Mouse (Mus musculus): ENCODE results near the gene Hoxa7. TPM values are rescaled to one million over a fixed set of nuclear protein-coding genes. Genes with fewer than 3 reads are reported as not detected.

Hoxa7 gene
- total and polyA plus RNA-seq, 3 experiments, result 0.25 to 0.50 (median 0.31) TPM

DNA sequence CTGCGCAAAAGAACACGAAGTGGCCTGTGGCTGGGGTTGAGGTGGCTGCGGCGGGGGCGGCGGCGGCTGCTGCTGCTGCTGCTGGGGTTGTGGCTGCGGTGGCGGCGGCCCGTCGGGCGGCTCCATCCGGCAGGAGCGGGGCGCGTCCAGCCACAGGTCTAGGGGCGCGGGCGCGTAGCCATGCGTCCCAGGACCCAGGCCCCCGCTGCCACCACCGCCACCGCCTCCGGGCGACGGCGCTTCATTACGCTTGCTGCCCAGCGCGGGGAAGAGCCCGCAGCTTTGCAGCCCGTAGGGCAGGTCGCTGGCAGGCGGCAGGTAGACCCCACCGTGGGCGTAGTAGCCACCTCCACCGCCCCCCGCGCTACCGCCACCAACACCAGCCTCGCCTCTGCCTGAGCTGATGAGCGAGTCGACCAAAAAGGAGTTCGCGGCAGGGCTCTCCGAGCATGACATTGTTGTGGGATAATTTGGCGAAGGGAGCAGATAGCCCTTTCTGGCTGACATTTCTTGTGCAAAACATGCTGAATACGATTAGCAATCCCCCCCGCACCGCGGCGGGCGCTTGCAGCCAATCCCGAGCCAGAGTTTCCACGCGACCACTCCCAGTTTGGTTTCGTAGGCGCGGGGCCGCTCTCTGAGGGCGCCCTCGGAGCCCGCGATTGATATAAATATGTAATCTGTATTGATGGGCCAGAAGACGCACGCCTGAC, 12.9 kb upstream of the Hoxa7 start:
- Histone ChIP-seq H3K27me3 (ENCODE audit: control insufficient read depth, insufficient read depth, low read length) (peaks cover 53% of the 10 kb centered on the region), H3K27ac (no peak overlapping the region), H3K79me2 (replicated peaks; ENCODE audit: control insufficient read depth, insufficient read depth, low read length) (no peaks in the 10 kb centered on the region), H3K9ac (ENCODE audit: low read depth, low read length) (no peak overlapping the region), H3K4me3 (no peak overlapping the region), H3K36me3 (ENCODE audit: control insufficient read depth, insufficient read depth, low read length) (no peaks in the 10 kb centered on the region), H3K4me1 (ENCODE audit: control insufficient read depth, insufficient read depth, low read length) (no peaks in the 10 kb centered on the region; the same call in 1 of the 2 replicates)
- intact Hi-C loops (cut with DNase I), result no loop called here
- TF ChIP-seq POLR2A (IDR thresholded peaks at IDR 0.05; ENCODE audit: insufficient read depth, low read depth, low read length) (no peak), EP300 (IDR thresholded peaks at IDR 0.05; ENCODE audit: insufficient read depth, low read depth, low read length) (no peak), CTCF (IDR thresholded peaks at IDR 0.05) (no peak)
- WGBS, result 3% methylated on average over 67 of the region's 68 CpGs
- peak in 1 of 2 experiments; percentile 20 for DNase-seq

DNA sequence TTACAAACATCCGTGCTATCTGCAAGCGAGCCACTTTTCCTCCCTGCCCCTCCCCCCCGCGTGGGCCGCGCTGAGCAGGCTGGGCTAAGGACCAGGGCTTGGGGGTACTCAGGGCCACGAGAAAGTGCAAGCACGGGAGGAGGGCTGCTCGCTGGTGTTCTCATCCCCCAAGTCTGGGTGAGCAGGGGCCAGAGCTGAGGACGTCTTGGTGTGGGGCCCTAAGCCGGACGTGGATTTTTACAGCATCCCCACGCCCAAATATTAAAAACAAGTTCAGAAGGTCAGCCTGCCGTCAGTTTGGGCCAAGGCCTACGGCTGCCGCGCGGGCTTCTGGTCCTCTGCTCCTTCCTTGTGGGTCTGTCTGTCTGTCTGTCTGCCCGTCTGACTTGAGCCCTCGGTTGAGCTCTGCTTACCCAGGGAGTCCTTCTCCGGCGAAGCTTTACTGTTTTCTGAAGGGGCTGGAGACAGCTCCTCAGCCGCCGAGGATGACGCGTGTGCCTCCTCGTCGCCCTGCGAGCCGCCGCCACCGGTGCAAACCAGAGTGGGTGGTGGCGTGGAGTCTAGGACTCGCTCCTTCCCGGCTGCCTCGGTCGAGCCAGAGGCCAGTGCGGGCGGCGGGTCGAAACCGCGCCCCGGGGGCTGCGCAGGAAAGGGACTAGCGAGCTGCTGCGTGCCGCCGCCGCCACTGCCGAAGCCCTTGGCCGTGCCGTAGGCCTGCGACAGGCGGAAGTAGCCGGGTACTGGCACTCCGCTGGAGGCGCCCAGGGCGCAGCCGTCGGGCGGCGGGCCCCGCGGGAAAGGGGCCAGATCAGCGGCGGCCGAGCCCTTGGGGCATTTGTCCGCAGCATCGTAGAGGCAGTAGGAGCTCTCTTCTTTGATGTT, 12.1 kb upstream of the Hoxa7 start:
- H3K27me3 ChIP-seq (ENCODE audit: control insufficient read depth, insufficient read depth, low read length), result peaks cover 54% of the 10 kb centered on the region
- peak; percentile 19 to 37 for DNase-seq
- intact Hi-C loops (cut with DNase I), result no loop called here
- H3K4me3 ChIP-seq, result no peak overlapping the region
- H3K9ac ChIP-seq (ENCODE audit: low read depth, low read length), result no peak overlapping the region
- no peaks in the 10 kb centered on the region for H3K36me3 ChIP-seq (ENCODE audit: control insufficient read depth, insufficient read depth, low read length)
- no peaks in the 10 kb centered on the region; the same call in 1 of the 2 replicates for H3K4me1 ChIP-seq (ENCODE audit: control insufficient read depth, insufficient read depth, low read length)
- no peaks in the 10 kb centered on the region for H3K79me2 ChIP-seq (replicated peaks; ENCODE audit: control insufficient read depth, insufficient read depth, low read length)
- H3K27ac ChIP-seq, result no peak overlapping the region
- TF ChIP-seq EP300 (IDR thresholded peaks at IDR 0.05; ENCODE audit: insufficient read depth, low read depth, low read length), result no peak
- TF ChIP-seq POLR2A (IDR thresholded peaks at IDR 0.05; ENCODE audit: insufficient read depth, low read depth, low read length), result no peak
- no peak for TF ChIP-seq CTCF (IDR thresholded peaks at IDR 0.05)
- WGBS, result 1% methylated on average over 70 of the region's 70 CpGs

DNA sequence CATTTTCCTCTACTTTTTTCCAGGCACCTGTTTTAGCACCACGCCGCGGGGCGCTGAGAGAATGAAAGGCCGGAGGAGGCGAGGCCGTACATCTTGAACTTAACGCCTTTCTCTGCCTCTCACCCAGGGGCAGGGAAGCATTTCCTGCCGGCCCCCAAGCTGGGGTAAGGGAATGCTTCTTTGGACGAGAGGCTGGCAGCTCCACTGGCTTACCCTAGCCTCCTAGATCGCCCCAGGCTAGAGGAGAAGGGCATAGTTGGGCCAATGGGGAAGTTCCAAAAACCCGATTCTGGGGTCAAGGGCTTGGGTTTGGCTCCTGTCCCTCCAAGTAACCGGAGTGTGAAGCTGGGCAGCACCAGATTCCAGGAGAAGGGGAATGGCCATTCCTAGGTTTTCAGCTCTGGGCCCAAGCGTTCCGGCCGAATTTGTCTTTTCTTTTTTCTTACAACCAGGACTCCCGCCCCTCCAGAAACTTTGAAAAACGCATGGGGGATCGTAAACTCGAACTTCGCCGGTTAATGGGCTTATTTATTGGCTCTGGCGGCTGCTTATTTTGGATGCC, 11.4 kb upstream of the Hoxa7 start:
- intact Hi-C loops (cut with DNase I), result no loop called here
- DNase-seq, result peak; percentile 9 to 28
- peaks cover 55% of the 10 kb centered on the region for H3K27me3 ChIP-seq (ENCODE audit: control insufficient read depth, insufficient read depth, low read length)
- H3K27ac ChIP-seq, result no peak overlapping the region
- WGBS, result 6% methylated on average over 23 of the region's 23 CpGs
- no peak overlapping the region for H3K4me3 ChIP-seq
- no peak for TF ChIP-seq POLR2A (IDR thresholded peaks at IDR 0.05; ENCODE audit: insufficient read depth, low read depth, low read length)
- no peak for TF ChIP-seq EP300 (IDR thresholded peaks at IDR 0.05; ENCODE audit: insufficient read depth, low read depth, low read length)
- no peak for TF ChIP-seq CTCF (IDR thresholded peaks at IDR 0.05)
- H3K79me2 ChIP-seq (replicated peaks; ENCODE audit: control insufficient read depth, insufficient read depth, low read length), result no peaks in the 10 kb centered on the region
- H3K9ac ChIP-seq (ENCODE audit: low read depth, low read length), result no peak overlapping the region
- no peaks in the 10 kb centered on the region for H3K36me3 ChIP-seq (ENCODE audit: control insufficient read depth, insufficient read depth, low read length)
- no peaks in the 10 kb centered on the region; the same call in 1 of the 2 replicates for H3K4me1 ChIP-seq (ENCODE audit: control insufficient read depth, insufficient read depth, low read length)

DNA sequence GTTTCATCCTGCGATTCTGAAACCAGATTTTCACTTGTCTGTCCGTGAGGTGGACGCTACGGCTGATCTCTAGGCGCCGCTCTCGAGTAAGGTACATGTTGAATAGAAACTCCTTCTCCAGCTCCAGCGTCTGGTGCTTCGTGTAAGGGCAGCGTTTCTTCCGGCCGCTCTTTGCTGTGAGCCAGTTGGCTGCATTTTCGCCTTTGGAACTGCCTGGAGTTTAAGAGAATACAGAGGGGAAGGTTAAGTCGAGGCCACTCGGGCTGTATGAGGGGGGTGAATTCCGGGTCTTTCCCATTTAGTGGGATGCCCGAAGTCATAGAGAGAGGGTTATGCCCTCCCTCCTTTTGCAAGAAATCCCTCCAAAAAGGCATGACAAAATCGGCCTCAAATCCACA, 10.9 kb upstream of the Hoxa7 start:
- no peak overlapping the region for H3K27ac ChIP-seq
- peaks cover 54% of the 10 kb centered on the region for H3K27me3 ChIP-seq (ENCODE audit: control insufficient read depth, insufficient read depth, low read length)
- no peaks in the 10 kb centered on the region; the same call in 1 of the 2 replicates for H3K4me1 ChIP-seq (ENCODE audit: control insufficient read depth, insufficient read depth, low read length)
- 2% methylated on average over 18 of the region's 18 CpGs for WGBS
- intact Hi-C loops (cut with DNase I), result no loop called here
- no peak overlapping the region for H3K9ac ChIP-seq (ENCODE audit: low read depth, low read length)
- no peaks in the 10 kb centered on the region for H3K36me3 ChIP-seq (ENCODE audit: control insufficient read depth, insufficient read depth, low read length)
- H3K4me3 ChIP-seq, result no peak overlapping the region
- no peaks in the 10 kb centered on the region for H3K79me2 ChIP-seq (replicated peaks; ENCODE audit: control insufficient read depth, insufficient read depth, low read length)
- peak; percentile 11 to 40 for DNase-seq
- TF ChIP-seq EP300 (IDR thresholded peaks at IDR 0.05; ENCODE audit: insufficient read depth, low read depth, low read length) (no peak), POLR2A (IDR thresholded peaks at IDR 0.05; ENCODE audit: insufficient read depth, low read depth, low read length) (no peak), CTCF (IDR thresholded peaks at IDR 0.05) (no peak)

DNA sequence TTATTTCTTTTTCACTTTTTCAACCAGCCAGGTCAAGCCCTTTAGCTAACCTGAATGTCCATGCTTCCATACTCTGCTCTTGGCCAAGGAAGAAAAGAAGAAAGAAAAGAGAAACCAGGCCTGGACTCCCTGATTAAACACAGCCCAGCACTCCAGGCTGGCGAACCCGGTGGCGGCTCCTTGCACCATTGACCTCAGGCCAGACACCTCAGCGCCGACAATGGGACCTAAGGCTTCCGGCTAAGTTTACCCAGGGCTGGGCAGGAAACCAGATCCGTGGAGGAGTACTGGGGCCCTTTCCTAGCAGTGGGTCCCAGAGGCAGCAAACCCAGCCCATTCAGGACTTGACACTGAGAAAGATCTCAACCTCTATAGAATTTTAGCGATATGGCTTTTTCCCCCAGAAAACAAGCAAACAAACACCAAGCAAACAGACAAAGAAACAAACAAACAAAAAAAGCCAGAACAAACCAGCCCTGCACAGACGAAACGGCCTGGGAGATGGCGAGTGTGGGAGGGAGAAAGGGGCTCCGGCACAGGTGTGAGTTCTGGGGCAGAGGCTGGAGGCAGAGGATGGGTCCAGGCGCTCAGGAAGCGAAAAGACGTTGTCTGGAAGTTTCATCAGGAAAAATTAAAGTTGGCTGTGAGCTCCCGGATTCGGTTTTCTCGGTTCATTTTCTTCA, 10.4 kb upstream of the Hoxa7 start:
- WGBS, result 5% methylated on average over 18 of the region's 18 CpGs
- peak; percentile 17 to 40 for DNase-seq
- intact Hi-C loops (cut with DNase I), result no loop called here
- peaks cover 54% of the 10 kb centered on the region for H3K27me3 ChIP-seq (ENCODE audit: control insufficient read depth, insufficient read depth, low read length)
- TF ChIP-seq CTCF (IDR thresholded peaks at IDR 0.05) (no peak), POLR2A (IDR thresholded peaks at IDR 0.05; ENCODE audit: insufficient read depth, low read depth, low read length) (no peak), EP300 (IDR thresholded peaks at IDR 0.05; ENCODE audit: insufficient read depth, low read depth, low read length) (no peak)
- H3K9ac ChIP-seq (ENCODE audit: low read depth, low read length), result no peak overlapping the region
- no peak overlapping the region for H3K4me3 ChIP-seq
- no peak overlapping the region for H3K27ac ChIP-seq
- H3K36me3 ChIP-seq (ENCODE audit: control insufficient read depth, insufficient read depth, low read length), result no peaks in the 10 kb centered on the region
- H3K79me2 ChIP-seq (replicated peaks; ENCODE audit: control insufficient read depth, insufficient read depth, low read length), result no peaks in the 10 kb centered on the region
- H3K4me1 ChIP-seq (ENCODE audit: control insufficient read depth, insufficient read depth, low read length), result no peaks in the 10 kb centered on the region; the same call in 1 of the 2 replicates
